Mouse (Mus musculus) layer of hippocampus, postnatal 14 days (tissue): ENCODE measurements around the gene Ogfod1. TPM values are rescaled to one million over a fixed set of nuclear protein-coding genes. Genes with fewer than 3 reads are reported as not detected.

ENCODE experiments used
- DNase-seq, 2 experiments: peaks; one replicate each; pipeline ENCODE4 v3.0.0; 2021 to 2022; ENCODE audit warnings: low spot score in 2 of 2, mixed read lengths in 1 of 2
- long read RNA-seq, 2 experiments: library from polyadenylated mRNA; stranded (forward); transcript quantifications; one replicate each; pipeline ENCODE4 v2.0.0; 2021
- total RNA-seq, 2 experiments: library from RNA; stranded (reverse); gene quantifications; 2 replicates each; pipeline ENCODE4 v1.2.3; 2021

Gene Ogfod1
- total RNA-seq: 10 to 100 TPM; 66.5 to 67.4 TPM
- long read RNA-seq, experiment 1, full-length matches to known transcripts: 6 of 28 reads
- long read RNA-seq, experiment 1, partial matches to known transcripts: 4 of 28 reads
- long read RNA-seq, experiment 1, other reads (novel, unspliced or antisense): 18 of 28 reads
- long read RNA-seq, experiment 2, full-length matches to known transcripts: 9 of 27 reads
- long read RNA-seq, experiment 2, partial matches to known transcripts: 10 of 27 reads
- long read RNA-seq, experiment 2, other reads (novel, unspliced or antisense): 8 of 27 reads

- DNase-seq: peak; percentile 93 to 99
Measured at GRCm38 (mm10) chr8:94036944-94037524, at the start of gene Ogfod1, which contains the start of gene Nudt21. Gene Ogfod1 (plus strand): TSS chr8:94037198. Gene Nudt21 (minus strand): TSS chr8:94037031.

- DNase-seq: no peak
Measured at GRCm38 (mm10) chr8:93989739-93990138, 47.3 kb upstream of the Ogfod1 start.

- no peak for DNase-seq
Measured at GRCm38 (mm10) chr8:93998961-93999360, 38.0 kb upstream of the Ogfod1 start.

- no peak for DNase-seq
Measured at GRCm38 (mm10) chr8:94004139-94004538, 32.9 kb upstream of the Ogfod1 start.

GRCm38 (mm10) chr8:94009243-94009845 lies 27.7 kb upstream of the Ogfod1 start:
- no peak for DNase-seq

GRCm38 (mm10) chr8:94010101-94010705 lies 26.8 kb upstream of the Ogfod1 start:
- DNase-seq: no peak

GRCm38 (mm10) chr8:94011076-94012012 lies 25.7 kb upstream of the Ogfod1 start:
- DNase-seq: no peak

- peak; percentile 34 to 59 for DNase-seq
Measured at GRCm38 (mm10) chr8:94012013-94012951, 24.7 kb upstream of the Ogfod1 start, which contains the start of gene Amfr. Gene Amfr (minus strand): TSS chr8:94012842.

GRCm38 (mm10) chr8:94013026-94013612 lies 23.9 kb upstream of the Ogfod1 start:
- DNase-seq: no peak

- DNase-seq: no peak
Measured at GRCm38 (mm10) chr8:94023916-94024315, 13.1 kb upstream of the Ogfod1 start.

- no peak for DNase-seq
Measured at GRCm38 (mm10) chr8:94029701-94030100, 7.3 kb upstream of the Ogfod1 start.

- no peak for DNase-seq
Measured at GRCm38 (mm10) chr8:94033601-94034000, 3.4 kb upstream of the Ogfod1 start.

GRCm38 (mm10) chr8:94035200-94035599 lies 1.8 kb upstream of the Ogfod1 start:
- DNase-seq: no peak

- peak; percentile 67 to 74 for DNase-seq
Measured at GRCm38 (mm10) chr8:94036541-94036940, 457 bp upstream of the Ogfod1 start.

- DNase-seq: no peak
Measured at GRCm38 (mm10) chr8:94037806-94038205, 808 bp downstream of the Ogfod1 start.

GRCm38 (mm10) chr8:94047845-94048244 lies 10.8 kb downstream of the Ogfod1 start:
- DNase-seq: peak in 1 of 2 experiments; percentile 71

- no peak for DNase-seq
Measured at GRCm38 (mm10) chr8:94052696-94053095, 15.7 kb downstream of the Ogfod1 start.

- DNase-seq: peak; percentile 59 to 75
Measured at GRCm38 (mm10) chr8:94057157-94057854, 20.3 kb downstream of the Ogfod1 start.
